Mouse (Mus musculus) adrenal gland, postnatal 4 days (tissue): Measurements from ENCODE around the gene Chrm3. TPM values are rescaled to one million over a fixed set of nuclear protein-coding genes. Genes with fewer than 3 reads are reported as not detected.

Experiments
- DNase-seq, 2 experiments: peaks; one replicate each; pipeline ENCODE4 v3.0.0; 2021 to 2022; ENCODE audit warnings: low spot score in 2 of 2, mixed read lengths in 2 of 2
- total RNA-seq, 2 experiments: library from RNA; stranded (reverse); gene quantifications; 2 replicates each; pipeline ENCODE4 v1.2.3; 2021

The Chrm3 gene
- total RNA-seq, 2 experiments from 2014 or later, result 2.6 to 3.9 TPM

DNA sequence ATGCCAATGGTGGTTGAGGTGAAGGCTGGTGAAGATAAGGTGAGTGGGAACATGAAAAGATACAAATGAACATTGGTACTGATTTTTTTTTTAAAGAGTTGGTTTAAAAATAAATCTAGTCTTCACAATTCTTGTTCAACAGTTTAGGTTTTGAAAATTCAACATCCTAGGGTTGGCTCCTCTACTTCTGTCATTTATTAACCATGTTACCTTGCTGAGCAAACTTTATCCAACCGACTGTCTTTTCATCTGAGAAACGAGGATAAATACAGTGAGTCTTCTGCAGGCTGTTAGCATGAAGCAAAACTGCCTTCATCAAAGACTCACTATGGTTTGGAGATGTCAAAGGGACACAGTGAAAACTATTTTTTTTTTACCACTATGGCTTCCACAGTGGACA lies 123.0 kb downstream of the Chrm3 start:
- DNase-seq, result no peak

GRCm38 (mm10) chr13:10236279-10236678 lies 124.4 kb downstream of the Chrm3 start:
- DNase-seq, result no peak

DNA sequence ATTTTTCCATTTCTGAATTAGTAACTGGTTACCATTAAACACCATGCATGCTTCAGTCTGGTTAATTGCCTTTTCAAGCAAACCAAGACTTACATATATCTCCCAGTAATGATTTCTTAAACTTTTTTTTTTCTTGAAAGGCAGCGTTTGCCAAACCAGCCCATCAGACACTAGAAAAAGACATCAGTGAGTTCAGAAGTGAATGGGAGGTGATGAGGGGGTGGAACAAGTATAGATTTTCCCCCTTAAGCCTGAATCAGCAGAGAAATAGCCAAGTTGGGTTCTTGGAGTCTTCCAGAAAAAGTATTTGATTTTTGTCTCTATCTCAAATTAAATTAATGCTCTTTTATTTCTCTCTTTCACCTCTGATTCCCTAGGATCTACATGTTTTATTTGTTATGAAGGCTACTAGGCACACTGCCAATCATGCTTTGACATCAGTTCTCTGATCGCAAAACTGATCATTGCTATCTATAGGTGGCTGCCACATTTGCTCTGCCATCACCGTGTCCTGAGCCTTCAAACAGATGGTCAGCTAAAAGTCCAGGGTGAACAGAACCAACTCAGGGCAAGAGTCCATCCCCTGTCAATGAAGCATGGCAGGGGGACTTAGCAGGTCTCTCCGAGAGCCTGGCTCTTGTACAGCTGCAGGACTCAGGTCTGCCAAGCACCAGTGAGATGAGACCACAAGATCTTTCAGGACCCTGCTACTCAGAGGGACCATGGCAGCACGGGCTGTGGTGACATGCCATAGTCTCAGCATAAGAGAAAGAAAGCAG lies 125.1 kb downstream of the Chrm3 start:
- DNase-seq, result no peak

- DNase-seq, result no peak
Observed at GRCm38 (mm10) chr13:10220403-10220802, 140.2 kb downstream of the Chrm3 start.

- DNase-seq, result no peak
Observed at GRCm38 (mm10) chr13:10212112-10212511, 148.5 kb downstream of the Chrm3 start.

GRCm38 (mm10) chr13:10210522-10211244 lies 150.0 kb downstream of the Chrm3 start:
- DNase-seq, result no peak

DNA sequence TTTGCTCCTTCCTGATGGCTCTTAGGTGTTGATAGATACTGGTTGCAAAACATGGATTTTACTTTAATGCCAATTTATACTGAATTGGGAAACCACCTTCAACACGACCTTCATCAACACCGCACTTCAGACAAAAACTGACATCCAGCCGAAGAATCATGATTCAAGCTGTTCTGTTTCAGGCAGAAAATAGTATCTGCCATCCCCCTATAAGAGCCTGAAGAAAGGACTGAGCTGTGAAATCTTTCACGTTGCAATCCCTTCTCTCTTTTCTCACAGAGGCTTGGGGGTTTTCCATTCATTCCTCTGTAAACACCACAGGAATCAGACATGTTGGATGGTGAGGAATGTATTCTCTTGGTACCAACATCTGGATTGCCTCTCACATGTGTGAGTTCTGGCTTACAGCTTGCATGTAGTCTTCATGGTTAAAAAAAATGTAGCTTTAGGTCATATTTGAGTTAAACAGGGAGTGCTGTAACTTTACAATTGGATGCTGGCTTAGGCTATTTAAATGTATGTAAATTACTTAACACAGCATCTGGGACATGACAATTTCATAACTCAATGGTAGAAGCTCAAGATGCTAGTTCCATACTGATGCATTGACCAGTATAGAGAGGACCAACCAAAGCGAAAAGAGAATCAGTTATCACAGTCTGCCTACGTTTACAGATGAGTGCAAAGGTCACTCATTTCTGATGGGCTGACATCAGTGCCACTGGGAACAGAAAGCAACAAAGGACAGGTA lies 161.3 kb downstream of the Chrm3 start:
- no peak for DNase-seq

GRCm38 (mm10) chr13:10189829-10190228 lies 170.8 kb downstream of the Chrm3 start:
- no peak for DNase-seq

DNA sequence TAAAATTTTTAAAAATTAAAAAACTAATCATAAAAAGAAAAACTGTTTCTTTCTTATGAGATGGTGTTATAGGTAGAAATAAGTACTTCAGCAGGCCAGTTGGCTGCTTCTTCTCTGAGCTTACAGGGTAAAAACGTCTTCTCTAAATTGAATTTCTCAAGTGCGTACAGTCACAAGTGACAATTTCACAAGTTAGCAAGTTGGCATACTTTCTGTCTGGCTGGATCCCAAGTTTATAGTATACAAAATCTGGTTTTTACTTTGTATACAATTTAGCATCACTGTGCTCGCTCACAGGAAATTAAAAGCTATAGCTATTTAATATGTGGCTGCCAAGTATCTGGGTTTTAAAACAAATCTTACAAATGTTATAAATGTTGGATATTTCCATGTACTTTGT lies 172.7 kb downstream of the Chrm3 start:
- DNase-seq, result no peak

DNA sequence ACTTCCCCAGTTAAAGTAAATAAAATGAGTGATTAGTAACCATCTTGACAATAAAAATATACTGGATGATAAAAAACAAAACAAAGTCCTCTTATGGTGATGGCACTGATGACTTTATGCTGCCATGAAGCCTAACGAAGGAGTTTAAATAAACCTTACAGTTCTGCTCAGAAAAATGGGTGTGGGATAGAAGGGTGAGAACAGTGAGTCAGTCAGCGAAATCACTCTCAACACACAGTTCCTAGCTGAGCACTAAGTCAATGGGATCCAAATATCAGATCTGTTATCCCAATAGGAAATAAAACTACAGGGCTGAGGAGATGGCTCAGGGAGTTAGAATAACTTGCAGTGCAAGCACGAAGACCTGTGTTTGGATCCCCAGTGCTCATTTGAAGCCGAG lies 176.8 kb downstream of the Chrm3 start:
- no peak for DNase-seq

- DNase-seq, result no peak
Observed at GRCm38 (mm10) chr13:10182756-10183155, 177.9 kb downstream of the Chrm3 start.

- DNase-seq, result no peak
Observed at GRCm38 (mm10) chr13:10170529-10170928, 190.1 kb downstream of the Chrm3 start.

GRCm38 (mm10) chr13:10163354-10163753 lies 197.3 kb downstream of the Chrm3 start:
- no peak for DNase-seq

GRCm38 (mm10) chr13:10157496-10157895 lies 203.2 kb downstream of the Chrm3 start:
- no peak for DNase-seq

DNA sequence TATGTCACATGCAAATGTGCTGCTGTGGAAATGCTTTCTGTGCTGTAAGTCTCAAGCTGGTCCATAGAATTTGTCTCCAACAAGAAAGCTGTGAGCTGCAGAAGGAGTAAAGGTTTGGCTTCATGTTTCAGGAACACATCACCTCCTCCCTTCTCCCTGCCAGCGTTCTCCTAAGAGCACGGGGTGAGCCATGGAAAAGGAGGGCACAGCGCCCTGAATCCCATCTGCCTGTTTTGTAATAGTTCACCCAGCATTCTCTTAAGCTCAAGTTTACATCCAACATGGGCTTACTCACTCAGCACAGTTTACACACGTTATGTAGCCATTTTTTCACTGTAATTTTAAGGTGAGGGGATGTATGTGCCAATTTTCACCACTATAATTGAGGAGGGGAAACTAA lies 220.1 kb downstream of the Chrm3 start:
- no peak for DNase-seq

DNA sequence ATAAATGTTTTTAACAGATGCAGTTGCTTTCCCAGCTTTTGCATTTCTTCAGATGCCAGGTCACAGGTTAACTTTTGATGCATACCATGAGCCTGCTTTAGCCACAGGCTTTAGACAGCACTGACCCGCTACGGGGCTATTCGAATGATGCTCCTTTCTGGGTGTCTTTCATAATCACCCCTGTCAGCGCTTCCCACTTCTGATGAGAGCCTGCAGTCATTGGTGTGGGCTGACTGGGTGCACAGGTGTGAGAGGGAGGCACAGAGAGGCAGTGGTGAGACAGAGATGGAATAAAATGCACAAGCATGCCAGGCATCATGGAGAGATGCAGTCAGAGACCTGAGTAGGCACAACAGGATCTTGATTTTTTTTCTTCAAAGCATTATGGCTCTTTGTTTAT lies 221.8 kb downstream of the Chrm3 start:
- DNase-seq, result no peak

DNA sequence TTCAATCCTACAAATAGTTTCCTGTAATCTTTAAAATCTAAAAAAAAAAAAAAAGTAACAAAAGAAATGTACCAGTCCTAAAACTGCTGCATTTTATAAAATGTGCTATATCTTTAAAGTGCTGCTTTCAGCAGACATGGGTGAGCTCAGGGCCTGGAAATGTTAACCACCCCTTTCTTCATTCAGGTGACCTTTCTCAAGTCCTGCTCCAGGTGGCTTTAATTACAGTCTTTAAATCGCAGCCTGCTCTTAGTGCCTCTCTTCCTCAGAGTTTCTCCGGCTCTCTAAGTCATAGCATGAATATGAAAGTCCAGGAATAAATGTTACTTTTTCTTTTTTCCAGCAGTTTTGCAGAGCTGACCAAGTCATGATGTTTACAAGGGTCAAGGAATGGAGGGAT lies 229.6 kb downstream of the Chrm3 start:
- no peak for DNase-seq

DNA sequence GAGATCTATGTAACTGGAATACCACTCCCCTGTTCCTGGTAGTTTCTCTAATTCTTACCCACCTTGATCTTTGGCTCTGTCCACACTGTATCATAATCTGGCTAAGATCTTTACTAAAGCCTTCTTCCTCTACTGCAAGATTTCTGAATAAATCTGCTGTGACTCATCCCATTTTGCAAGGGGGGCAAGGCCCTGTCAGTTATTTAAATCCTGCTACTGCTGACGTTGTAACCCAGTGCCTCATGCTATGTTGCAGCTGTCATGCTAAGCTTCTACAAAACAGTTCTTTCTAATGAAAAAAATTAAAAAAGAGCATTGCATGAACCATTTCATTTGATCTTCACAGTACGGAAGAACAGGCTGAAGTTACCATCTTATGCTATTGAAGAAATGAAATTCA lies 248.4 kb downstream of the Chrm3 start:
- DNase-seq, result no peak

- no peak for DNase-seq
Observed at GRCm38 (mm10) chr13:10109542-10109941, 251.1 kb downstream of the Chrm3 start.

- no peak for DNase-seq
Observed at GRCm38 (mm10) chr13:10107331-10107730, 253.3 kb downstream of the Chrm3 start.

DNA sequence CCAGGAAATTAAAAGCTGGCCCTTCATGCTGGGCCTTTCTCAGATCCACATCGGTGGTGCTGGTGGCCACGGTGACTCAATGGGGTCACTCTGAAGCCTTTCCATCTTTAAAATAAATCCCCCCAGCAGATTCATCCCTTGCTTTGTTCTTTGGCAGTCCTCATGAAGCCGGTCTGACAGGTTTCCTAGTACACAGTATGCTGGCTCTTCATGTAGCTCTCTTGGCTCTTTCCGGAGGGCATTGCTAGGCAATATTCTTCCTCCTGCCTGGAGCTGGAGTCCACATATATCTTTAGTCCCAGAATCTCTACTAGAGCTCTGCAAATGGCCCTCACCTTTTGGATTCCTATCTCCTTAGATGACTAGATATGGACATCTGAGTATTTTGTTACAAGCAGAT lies 269.9 kb downstream of the Chrm3 start:
- DNase-seq, result no peak

DNA sequence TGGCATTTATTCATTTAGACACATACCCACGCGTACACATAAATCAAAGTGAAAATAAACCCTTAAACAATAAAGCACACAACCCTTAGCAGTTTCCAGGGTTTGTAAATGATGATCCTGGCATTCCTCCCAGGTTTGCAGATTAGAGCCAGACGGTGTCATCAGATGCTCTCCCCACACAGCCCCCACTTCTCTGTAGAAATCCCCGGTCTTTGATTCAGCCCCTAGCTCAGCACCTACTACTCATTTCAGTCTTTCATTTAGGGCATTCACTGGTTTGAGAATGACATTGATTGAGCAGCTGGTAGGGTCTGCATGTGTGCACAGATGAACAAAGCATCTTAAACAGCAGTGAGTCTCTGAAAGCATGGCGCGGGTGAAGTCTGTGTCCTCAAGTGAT lies 274.3 kb downstream of the Chrm3 start:
- DNase-seq, result no peak
